Mouse (Mus musculus) cortical plate, adult 2 months (tissue): ENCODE measurements around the gene Ddx31. TPM values are rescaled to one million over a fixed set of nuclear protein-coding genes. Genes with fewer than 3 reads are reported as not detected.

Experiments used
- H3K27ac ChIP-seq: fragments of 200-500 bp; 2 replicates; pipeline ENCODE4 v1.5.1; 2012; ENCODE audit warnings: low read length, control low read depth, inconsistent platforms; ENCODE audit not compliant: insufficient read depth
- H3K4me1 ChIP-seq: fragments of 200-500 bp; 2 replicates; pipeline ENCODE4 v1.6.1; 2011; ENCODE audit warnings: low read length; ENCODE audit not compliant: control insufficient read depth, insufficient read depth
- H3K4me3 ChIP-seq: fragments of 200-500 bp; 2 replicates; pipeline ENCODE4 v1.5.1; 2011; ENCODE audit warnings: mild to moderate bottlenecking, low read length, control low read depth; ENCODE audit not compliant: insufficient read depth
- CTCF ChIP-seq: fragments of 200-500 bp; IDR thresholded peaks from 2 replicates; pipeline ENCODE4 v1.5.1; 2011; ENCODE audit warnings: mild to moderate bottlenecking, control low read depth, low read length; ENCODE audit not compliant: insufficient read depth; ENCODE audit errors: extremely low read depth
- POLR2A ChIP-seq: fragments of 200-500 bp; IDR thresholded peaks from 2 replicates; pipeline ENCODE4 v1.6.1; 2011; ENCODE audit warnings: mild to moderate bottlenecking, low read length, control low read depth; ENCODE audit not compliant: insufficient read depth; ENCODE audit errors: extremely low read depth
- polyA plus RNA-seq: library from polyadenylated mRNA; depleted of rRNA; stranded (reverse); fragments of >200 nt; gene quantifications from 2 replicates; pipeline ENCODE4 v1.2.3, GENCODE M21; 2012; rRNA removed

The Ddx31 gene
- 4.9 and 5.7 TPM in 2 replicates for polyA plus RNA-seq

DNA sequence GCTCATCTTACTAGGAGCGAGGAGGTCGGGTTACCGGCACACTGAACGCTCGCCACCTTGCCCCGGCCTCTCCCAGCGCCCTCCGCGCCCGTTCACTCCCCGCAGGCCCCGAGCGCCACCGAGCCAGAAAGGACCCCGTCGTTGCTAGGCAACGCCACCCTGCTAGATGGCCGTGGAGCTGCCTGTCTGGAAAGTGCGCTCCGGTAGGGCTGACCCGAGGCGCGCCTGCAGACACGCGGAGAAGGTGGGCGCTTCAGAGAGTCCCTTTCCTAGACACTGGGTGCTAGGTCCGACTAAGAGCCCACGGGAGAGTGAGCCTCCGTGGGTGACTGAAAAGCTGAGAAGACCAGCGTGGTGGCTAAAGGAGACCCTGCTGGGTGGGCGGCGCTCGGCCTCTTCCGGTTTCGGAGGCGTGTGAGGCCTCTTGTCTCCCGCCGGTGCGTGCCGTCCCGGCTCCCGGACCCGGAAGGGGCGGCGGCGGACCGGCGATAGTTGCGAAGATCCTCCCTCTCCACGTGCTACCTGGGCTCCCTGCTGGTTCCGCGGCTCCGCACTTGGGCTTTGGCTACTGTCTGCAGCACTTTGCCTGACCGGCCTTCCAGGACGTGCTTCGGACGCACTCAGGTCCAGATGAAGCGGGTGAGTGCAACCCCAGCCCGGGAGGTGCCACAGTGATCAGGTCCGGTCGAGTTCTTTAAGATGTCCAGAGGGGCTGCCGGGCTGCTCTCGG, at the start of gene Ddx31, which contains the start of gene Gtf3c4:
TSS of gene Ddx31 (plus strand) at position 185 of the 730 bp plus-strand sequence.
TSS of gene Gtf3c4 (minus strand) at position 139 of the 730 bp plus-strand sequence.
- H3K4me1 ChIP-seq: peaks cover 5% of the 10 kb centered on the region; the same call in 1 of the 2 replicates
- peak within 1 kb of the TSS; percentile 94 for H3K4me3 ChIP-seq
- TF ChIP-seq POLR2A: peak; percentile 44; the same call in 1 of the 2 replicates
- TF ChIP-seq CTCF: no peak
- peak within 1 kb of the TSS; percentile 86 for H3K27ac ChIP-seq

DNA sequence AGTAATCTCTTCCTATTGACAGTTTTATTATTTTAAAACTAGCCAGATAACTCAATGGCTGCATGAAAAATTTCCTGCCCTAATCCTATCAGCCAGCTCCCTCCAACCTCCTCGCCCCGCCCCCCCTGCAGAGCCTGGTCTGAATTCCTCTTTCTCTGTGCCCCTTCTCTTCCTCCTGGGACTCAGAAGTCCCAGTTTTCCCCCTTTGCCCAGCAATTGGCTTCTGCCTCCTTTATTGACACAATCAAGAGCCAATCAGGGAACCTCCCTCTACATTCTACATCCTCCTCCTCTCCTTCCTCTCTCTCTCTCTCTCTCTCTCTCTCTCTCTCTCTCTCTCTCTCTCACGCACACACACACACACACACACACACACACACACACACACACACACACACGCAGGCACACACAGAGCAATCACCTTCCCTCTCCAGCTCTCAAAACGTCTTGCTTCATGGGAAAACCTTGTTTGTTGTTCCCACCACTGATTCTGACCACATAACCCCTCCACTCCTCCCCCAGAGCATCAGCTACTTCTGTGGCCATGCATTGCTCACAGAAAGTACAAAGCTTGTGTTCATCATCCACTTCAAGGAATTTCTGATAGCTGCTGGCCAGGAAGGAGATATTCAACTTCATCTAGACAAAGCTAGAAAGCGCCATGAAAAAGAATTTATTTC, 47.1 kb upstream of the Ddx31 start:
- TF ChIP-seq CTCF (no peak), POLR2A (no peak)
- Histone ChIP-seq H3K4me1 (no peaks in the 10 kb centered on the region), H3K4me3 (no peak overlapping the region), H3K27ac (no peak overlapping the region)

DNA sequence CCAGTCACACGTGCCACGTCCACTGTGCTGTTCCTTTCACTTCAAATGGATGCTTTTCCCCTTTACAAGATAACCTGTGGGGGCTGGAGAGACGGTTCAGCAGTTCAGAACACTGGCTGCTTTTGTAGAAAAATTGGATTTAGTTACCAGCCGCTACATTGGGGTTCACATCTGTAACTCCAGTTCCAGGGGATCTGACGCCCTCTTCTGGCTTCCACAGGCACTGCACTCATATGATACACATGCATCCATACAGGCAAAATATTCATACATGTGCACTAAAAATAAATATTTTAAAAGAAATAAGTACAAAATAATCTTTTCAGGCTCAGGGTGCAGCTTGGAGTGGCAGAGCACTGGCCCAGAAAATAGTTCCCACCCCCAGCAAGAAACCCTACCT, 45.6 kb upstream of the Ddx31 start:
- Histone ChIP-seq H3K4me3 (no peak overlapping the region), H3K4me1 (no peaks in the 10 kb centered on the region)
- TF ChIP-seq CTCF: no peak
- TF ChIP-seq POLR2A: no peak

DNA sequence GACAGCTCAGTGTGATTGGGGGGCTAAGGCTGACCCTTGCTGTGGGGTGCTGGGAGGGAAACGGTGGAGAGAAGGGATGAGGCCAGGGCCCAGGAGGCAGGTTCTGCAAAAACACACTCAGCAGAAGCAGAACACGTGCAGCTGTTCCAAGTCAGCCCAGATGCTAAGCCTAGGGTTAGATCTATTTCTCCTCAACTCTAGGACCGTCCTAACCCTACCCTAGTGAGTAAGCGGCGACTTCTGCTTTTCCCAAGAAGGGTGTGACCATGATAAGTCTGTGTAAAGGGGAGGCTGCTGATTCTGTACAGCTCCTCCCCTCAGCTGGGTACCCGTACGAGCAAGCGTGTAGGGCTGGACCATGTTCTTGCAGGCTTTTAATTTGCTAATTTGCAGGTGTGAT, 43.9 kb upstream of the Ddx31 start:
- Histone ChIP-seq H3K27ac (no peak overlapping the region), H3K4me3 (no peak overlapping the region), H3K4me1 (no peaks in the 10 kb centered on the region)
- TF ChIP-seq POLR2A (no peak), CTCF (no peak)

More for the DNA sequence above, 45.6 kb upstream of the Ddx31 start:
- H3K27ac ChIP-seq: no peak overlapping the region

DNA sequence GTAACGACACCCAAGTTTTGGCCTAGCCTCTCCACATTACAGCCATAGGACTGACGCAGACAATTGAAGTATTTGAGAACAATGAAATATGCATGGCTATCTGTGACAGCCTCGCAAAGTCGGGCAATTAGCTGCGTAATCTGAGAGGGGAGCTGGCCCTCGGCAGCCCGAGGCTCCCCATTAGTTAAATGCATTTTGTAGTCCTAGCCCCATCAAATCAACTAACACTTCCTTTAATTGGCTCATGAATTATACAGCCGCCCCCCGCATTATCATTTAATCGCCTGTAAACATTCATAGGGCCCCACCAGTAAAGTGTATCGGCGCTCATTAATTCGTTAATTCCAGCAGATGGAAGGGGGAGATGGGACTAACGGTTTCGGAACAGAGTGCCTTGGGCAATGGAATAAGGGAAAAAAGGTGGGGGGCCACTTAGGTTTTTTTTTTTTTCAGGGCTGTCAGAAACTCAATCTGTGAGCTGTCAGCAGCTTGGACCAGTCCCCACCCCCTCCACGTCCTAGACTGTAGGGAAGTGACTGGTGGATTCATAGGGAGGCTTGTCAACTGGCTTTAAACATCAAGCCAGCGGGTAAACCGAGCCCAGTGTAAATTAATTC, 42.6 kb upstream of the Ddx31 start:
- no peak overlapping the region for H3K27ac ChIP-seq
- TF ChIP-seq CTCF (no peak), POLR2A (no peak)
- no peak overlapping the region for H3K4me3 ChIP-seq
- no peaks in the 10 kb centered on the region for H3K4me1 ChIP-seq

DNA sequence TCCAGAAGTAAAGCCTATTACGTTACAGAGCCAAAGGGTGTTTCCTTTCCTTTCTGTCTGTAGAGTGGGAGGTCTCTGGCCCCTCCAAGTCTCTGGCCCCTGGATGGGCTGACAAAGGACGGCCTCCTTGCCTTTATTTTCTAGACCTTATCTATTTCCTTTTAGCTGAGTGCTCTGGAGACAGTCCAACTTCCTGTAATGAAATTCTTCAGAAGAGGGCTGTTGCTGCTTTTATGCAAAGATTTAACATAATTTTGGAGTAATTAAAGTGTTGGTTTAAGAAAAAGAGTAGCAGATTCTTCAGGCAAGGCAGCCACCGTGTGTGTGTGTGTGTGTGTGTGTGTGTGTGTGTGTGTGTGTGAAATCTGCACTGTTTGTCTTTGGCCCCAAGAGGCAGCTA, 41.8 kb upstream of the Ddx31 start:
- no peak overlapping the region for H3K4me3 ChIP-seq
- no peak overlapping the region for H3K27ac ChIP-seq
- no peaks in the 10 kb centered on the region for H3K4me1 ChIP-seq
- TF ChIP-seq POLR2A (no peak), CTCF (no peak)

DNA sequence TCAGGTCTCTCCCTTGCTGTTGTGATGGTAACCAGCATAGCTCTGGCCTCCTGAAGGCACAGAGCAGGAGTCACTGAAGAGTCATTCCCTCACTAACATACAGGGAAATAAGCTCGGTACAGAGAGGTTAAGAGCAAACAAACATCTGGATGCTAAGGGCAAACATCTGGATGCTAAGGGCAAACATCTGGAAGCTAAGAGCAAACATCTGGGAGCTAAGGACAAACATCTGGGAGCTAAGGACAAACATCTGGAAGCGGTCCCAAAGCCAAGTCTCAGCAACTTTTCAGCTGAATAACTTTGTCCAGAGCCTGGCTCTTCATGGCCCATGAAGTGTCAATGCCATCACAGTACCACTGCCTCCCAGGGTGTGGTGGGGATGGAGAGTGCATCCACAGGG, 40.6 kb upstream of the Ddx31 start:
- Histone ChIP-seq H3K27ac (no peak overlapping the region), H3K4me3 (no peak overlapping the region), H3K4me1 (no peaks in the 10 kb centered on the region)
- TF ChIP-seq POLR2A (no peak), CTCF (no peak)

DNA sequence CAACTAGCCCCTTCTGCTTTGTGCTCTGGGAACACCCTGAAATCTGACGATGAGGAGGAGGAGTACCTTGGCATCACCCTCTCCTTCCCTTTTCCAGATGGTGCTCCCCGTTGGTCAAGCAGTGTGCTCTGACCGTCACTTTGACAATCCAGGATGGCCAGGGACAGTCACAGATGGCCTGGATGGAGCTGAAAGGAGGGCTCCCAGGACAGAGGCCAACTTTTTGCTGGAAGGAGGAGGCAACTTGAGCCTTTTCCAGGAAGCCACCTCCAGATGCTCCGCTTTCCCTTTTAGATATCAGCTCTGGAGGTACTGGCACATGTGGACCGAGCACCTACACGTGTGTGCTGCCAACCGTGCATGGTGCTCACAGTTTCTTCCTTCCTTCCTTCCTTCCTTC, 36.8 kb upstream of the Ddx31 start:
- no peak for TF ChIP-seq CTCF
- TF ChIP-seq POLR2A: no peak
- H3K4me3 ChIP-seq: no peak overlapping the region
- H3K4me1 ChIP-seq: no peaks in the 10 kb centered on the region
- H3K27ac ChIP-seq: no peak overlapping the region

DNA sequence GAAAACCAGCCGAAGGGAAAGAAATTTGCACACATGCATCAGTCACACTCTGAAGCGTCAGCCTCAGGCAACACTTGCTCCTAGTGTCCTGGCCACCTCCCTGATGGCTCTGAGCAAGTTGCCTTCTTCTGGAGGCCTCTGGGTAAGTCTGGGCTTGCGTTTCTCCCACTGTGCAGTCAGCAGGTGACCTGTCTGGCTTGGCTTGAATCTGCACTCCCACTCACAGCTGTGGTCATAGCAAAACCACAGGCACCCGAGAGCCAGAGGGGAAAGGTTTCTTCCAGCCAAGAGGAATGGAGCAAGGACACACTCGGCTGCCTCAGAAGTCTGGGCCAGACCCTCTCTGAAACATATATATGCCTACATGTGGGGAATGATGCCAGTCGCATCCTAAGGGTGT, 31.4 kb upstream of the Ddx31 start:
- H3K4me3 ChIP-seq: no peak overlapping the region
- no peaks in the 10 kb centered on the region for H3K4me1 ChIP-seq
- TF ChIP-seq POLR2A (no peak), CTCF (no peak)
- H3K27ac ChIP-seq: no peak overlapping the region
